Mouse (Mus musculus) large intestine, adult 2 months (tissue): ENCODE measurements around the gene Ccdc194. TPM values are rescaled to one million over a fixed set of nuclear protein-coding genes. Genes with fewer than 3 reads are reported as not detected.
"Not testable (repeated sequence)": the region's sequence is repeated elsewhere in the genome, so short reads cannot be mapped to it uniquely, and the experiment has no call there.

ENCODE experiments used
- DNase-seq: peaks from one replicate; pipeline ENCODE4 v3.0.0-alpha.2; 2012; ENCODE audit warnings: low read depth, low spot score
- WGBS: fragments of 180-500 bp; shearing (Covaris S2); methylation state at CpG from one replicate; pipeline ENCODE4 v1.1.7; 2018; 5-methylcytosine and 5-hydroxymethylcytosine counted together
- polyA plus RNA-seq: library from polyadenylated mRNA; depleted of rRNA; stranded (reverse); fragments of >200 nt; gene quantifications from 2 replicates; pipeline ENCODE4 v1.2.3, GENCODE M21; 2012

The Ccdc194 gene
- polyA plus RNA-seq, 1 experiment, result 0.05 TPM

DNA sequence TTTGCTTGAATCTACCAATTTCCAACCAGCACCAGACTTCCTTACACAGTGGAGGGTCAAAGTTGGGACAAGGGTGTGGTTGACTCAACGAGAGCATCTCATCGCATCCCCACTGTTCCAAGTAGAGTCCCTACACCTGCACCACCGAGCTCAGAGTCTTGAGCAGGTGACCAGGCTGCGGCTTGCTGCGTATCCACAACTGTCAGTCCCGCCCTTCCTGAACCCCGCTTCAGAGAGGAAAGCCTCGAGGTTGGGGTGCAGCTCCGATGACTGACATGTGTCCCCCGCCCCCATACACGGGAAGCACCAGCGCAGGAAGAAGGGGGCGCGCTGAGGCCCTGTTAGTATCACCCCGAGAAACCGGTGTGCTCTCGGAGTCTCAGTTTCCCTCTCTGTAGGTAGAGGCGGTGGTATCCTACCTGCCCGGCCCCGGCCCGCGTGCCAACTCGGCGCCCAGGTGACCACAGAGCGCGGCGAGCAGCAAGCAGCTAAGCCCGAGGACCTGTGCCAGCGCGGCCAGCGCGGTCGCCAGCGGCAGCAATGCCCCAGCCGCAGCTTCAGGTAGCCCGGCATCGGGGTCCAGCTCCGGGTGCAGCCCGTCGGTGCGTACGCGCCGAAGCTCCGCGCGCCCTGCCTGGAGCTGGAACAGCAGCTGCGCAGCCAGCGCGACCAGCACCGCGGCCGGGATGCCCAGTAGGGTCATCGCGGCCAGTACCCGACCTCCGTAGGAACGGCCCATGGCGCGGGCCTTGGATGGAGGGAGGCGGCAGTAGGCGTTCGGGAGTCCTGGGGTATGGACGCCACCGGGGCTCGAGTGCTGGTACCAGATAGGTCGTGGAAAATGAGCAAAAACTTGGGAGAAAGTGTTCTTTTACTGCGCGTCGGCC, 32.8 kb upstream of the Ccdc194 start, which contains the start of gene Tmem221:
Gene Tmem221 (minus strand): TSS at position 801 of the 887 bp plus-strand sequence.
- WGBS, result 4% methylated on average over 70 of the region's 70 CpGs
- DNase-seq, result no peak

DNA sequence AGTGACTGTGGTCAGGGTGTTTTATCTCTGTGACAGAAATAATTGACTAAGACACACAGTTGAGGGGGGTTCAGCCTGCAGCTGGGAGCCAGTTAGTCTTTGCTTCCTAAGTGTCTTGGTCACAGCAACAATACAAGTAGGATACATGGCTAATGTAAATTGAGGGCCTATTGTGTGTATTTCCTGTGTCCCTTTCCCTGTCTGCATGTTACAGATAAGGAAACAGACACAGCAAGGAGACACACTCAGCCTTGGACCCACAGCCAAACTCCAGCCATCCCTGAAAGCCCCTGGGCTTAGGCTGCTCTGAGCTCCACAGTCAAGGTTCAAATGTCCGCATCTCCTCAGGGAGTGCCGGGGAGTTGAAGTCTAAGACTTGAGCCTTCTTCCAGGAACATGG, 29.1 kb upstream of the Ccdc194 start:
- 87% methylated on average over 2 of the region's 2 CpGs for WGBS
- DNase-seq, result no peak

DNA sequence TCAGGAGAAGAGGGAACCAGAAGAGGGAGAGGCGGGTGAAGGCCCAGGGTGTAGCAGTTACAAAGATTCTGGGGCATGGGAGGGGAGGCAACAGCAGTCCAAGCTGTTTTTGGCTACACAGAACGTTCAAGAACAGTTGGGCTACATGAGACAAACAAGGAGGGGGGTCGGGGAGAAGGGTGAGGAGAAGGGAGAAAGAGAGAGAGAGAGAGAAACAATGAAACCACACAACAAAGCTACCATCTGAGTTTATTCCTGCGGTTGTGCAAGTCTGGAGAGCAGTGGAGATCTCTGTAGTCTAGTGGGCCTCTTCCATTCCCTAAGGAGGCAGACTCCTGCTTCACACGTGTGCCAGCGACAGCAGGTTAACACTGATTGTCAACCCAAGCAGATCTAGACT, 28.5 kb upstream of the Ccdc194 start:
- 68% methylated on average over 6 of the region's 6 CpGs for WGBS
- no peak for DNase-seq

DNA sequence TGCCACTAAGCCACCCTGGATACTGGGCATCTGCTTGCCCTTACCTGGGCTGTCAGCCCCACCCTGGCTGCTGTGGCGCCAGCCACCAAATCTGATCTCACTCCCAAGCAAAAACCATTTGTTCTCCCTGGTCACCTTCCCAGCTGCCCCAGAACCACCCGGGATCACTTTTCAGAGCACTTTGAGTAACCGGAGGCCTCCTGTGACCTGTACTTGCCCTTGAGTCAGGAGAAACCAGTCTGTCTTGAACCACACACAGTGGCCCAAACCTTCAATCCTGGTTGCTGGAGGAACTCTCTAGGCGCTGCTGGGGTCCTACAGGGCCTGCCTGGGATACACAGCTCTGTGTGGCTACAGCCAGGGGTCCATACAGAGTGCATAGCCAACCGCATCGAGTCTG, 27.3 kb upstream of the Ccdc194 start:
- 59% methylated on average over 6 of the region's 6 CpGs for WGBS
- no peak for DNase-seq

DNA sequence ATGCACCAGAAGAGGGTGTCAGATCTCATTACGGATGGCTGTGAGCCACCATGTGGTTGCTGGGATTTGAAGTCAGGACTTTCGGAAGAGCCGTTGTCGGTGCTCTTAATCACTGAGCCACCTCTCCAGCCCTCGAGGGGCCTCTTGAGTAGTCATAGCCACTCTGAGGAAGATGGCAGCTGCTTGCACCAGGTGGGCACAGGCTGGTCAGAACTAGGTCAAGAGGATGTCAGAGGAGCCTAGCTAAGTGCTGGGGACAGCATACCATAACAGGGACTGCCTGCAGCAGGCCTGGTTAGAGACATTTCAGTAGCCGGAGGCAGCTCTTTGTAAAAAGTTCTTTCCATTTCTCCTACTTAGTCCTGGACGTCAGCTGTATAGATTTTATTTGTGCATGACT, 25.2 kb upstream of the Ccdc194 start:
- 64% methylated on average over 7 of the region's 7 CpGs for WGBS
- no peak for DNase-seq

DNA sequence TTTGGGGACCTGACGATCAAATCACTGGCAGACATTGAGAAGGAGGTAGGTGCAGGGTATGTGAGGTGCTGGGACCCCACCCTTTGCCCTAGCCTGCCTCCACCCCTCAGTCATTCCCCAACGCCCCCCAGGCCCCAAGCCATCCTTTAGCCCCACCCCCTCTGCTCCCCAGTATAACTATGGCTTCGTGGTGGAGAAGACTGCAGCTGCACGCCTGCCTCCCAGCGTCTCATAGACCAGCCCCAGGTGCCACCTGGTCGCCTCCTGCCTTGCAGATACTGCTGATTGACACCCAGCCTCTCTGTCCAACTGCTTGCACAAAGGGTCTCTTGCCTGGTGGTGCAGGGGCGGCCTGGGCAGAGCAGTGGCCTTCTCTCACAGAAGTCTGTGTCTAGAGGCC, 22.1 kb upstream of the Ccdc194 start:
- 93% methylated on average over 7 of the region's 7 CpGs for WGBS
- DNase-seq, result no peak

DNA sequence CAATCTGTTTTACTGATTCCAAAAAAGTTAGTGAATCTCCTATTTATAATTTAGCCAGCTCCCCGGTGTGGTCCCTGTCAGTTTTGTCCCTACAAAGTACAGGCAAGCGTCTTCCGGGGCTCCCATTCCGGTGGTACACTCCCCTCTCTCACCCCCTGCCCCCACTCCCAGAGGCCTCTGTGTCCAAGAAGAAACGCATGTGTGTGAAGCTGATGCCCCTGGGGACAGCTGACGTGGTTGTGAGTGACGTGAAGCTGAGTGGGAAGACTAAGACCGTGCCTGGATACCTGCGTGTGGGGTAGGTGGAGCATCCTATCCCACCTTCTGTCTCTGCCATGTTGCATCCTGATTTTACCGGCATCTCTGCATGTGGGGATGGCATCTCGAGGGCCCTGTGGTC, 19.5 kb upstream of the Ccdc194 start:
- 92% methylated on average over 11 of the region's 11 CpGs for whole genome bisulfite sequencing
- DNase-seq, result no peak

DNA sequence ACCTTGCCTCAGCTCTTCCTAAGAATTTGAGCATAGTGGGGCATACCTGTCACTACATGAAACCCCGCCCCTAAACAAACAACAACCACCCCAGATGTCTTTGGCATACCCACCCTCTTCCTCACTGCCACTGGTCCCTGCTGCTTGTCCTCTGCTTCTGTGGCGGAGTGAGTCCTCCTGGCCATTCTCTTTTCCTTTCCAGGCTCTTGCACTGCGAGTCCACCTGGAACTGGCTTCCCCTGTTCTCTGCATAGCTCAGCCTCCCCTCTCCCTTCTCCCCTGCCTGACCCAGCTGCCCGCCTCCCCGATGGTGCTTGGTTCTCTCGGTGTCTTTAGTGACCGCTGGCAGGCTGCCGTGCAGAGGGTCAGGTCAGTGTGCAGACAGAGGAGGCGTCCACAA, 18.2 kb upstream of the Ccdc194 start:
- WGBS, result 80% methylated on average over 9 of the region's 9 CpGs
- DNase-seq, result no peak

DNA sequence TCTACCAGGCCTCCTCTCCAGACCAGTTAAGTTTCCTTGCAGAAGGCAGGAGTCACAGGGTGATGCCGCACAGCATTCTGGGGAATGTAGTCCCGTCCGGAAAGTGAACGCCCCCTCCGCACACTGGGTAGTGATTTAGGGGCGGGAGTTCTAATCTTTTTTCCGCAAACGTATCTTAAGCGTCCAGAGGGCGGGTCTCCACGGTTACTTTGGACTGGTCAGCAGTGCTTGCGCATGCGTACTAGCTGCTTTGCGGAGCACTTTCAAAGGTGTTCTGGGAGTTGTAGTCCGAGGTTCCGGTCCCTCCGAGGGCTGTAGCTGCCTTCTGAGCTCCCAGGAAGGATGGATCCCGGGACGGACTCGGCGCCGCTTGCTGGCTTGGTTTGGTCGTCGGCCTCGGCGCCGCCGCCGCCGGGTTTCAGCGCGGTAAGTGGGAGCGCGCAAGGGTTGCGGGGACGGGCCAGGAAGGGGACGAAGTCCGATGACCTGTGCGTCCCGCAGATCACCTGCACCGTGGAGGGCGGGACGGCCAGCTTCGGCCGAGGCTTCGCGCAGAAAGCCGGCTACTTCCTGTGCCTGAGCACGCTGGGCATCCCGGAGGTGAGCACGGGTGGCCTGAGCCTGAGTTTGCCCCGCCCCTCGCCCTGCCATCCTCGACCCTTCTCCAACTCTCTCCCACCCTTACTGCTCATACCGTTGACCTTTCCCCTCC, 17.3 kb upstream of the Ccdc194 start, which contains the start of gene Mvb12a:
Gene Mvb12a (plus strand): TSS at position 291 of the 712 bp plus-strand sequence.
- under 1% methylated on average over 55 of the region's 55 CpGs for WGBS
- DNase-seq, result peak; percentile 91

DNA sequence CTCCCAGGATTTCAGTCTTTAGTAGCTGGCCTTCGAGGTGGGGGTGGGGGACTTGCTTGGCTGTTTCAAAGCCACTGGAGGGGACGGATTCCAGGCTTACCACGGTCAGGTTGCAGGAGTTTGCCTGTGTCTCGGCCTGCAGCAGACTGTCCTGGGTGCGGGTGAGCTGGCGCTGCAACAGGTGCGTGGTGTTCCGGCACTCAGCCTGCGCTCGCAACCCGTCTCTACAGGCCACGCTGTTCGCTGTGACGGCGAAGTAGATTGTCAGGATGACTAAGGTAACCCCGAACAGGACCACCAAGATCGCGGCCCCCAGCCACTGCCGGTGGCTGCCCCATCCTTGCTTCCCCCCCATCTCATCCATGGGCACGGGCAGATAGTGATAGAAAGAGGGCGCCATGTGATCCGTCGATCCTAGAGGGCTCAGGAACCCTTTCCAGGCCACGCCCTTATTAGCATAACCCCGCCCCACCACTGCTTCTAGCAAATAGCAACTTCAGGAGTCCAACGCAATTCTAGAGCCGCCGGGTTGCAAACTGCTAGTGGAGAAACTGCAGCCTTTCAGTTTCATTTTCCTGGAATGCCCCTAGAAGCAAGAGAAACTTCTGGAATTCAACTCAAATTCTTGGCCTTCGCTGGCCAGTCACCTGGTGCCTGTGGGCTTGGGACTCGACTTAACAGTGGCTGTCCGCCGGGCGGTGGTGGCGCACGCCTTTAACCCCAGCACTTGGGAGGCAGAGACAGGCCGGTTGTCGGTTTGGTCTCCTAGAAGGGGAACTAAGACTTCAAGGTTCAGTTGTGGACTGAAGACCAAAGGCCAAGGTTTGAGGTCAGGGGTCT, 11.7 kb upstream of the Ccdc194 start, which contains the start of gene Bst2:
Gene Bst2 (minus strand): TSS at position 429 of the 840 bp plus-strand sequence.
- 3% methylated on average over 37 of the region's 37 CpGs for WGBS

DNA sequence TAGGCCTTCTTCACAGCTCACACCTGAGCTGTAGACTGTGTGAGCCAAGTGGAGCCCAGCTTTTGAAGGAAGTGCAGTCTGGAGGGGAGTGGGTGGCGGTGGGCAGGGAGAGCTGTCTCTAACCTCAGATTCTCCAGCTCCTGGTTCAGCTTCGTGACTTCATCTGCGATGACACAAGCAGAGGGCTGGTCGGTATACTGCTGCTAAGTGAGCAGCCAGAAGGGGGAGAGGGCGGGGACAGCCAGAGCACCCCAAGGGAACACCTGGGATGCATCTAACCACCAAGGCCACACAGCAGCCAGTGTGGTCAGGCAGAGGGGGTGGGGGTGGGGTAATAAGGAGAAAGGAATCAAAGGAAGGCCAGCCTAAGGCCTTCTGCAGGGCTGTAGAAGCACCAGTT, 10.2 kb upstream of the Ccdc194 start:
- WGBS, result 73% methylated on average over 5 of the region's 5 CpGs
- no peak for DNase-seq

More for the DNA sequence above, 11.7 kb upstream of the Ccdc194 start, which contains the start of gene Bst2:
- DNase-seq, result peak; percentile 95

DNA sequence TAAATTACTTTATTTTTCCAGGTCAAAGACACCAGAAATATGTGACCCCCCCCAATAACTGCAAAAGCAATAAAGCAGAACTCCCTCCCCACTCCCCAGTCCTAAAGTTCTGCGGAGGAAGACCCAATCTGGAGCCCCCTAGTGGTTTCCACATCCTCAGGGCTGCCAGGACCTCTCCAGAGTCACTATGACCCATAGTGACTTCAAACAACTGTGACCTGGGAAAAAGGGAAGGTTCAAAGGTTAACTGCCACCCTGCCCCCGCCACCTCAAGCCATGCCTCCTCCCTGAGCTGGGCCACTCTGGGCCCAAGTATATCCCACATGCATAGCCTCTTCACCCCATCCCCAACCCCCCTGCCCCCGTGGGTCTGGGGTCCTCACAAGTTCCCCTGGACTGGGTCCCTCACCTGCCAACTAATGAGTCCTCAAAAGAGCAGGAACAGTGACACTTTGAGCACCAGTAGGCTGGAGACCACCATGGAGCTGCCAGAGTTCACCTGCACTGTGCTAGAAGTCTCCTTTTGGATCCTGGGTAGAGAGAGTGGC, 8.8 kb upstream of the Ccdc194 start:
- 63% methylated on average over 3 of the region's 3 CpGs for WGBS
- DNase-seq, result no peak

DNA sequence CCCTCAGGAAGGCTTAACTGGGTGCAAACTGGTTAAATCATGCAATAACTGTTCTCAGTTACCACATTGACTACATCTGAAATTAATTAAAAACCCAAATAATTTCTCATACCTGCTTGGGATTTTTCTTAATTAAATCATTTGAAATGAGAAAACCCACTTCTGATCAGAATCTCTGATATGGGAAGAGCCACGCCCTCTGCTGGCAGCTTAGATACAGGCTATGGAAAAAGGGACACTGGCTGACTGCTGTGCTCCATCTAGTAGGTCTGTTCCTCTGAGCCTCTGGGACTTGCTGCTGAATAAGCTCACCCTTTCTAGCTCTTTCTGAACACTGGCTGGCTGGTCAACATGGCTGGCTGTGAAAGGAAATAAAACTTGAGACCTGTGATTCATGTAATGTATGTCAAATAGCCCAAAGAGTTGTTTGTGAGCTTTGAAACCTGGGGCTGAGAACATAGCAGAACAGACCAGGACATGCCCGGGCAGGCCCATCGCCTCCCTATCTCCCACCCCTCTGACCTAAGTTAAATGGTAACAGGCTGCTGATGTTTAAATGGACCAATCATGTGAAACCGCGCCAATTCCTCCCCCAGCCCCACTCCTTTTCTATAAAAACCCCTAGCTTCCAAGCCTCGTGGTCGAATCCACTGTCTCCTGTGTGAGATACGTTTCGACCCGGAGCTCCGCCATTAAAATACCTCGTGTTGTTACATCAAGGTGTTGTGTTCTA, 5.4 kb upstream of the Ccdc194 start:
- WGBS, result 71% methylated on average over 8 of the region's 12 CpGs
- not testable (repeated sequence) for DNase-seq

DNA sequence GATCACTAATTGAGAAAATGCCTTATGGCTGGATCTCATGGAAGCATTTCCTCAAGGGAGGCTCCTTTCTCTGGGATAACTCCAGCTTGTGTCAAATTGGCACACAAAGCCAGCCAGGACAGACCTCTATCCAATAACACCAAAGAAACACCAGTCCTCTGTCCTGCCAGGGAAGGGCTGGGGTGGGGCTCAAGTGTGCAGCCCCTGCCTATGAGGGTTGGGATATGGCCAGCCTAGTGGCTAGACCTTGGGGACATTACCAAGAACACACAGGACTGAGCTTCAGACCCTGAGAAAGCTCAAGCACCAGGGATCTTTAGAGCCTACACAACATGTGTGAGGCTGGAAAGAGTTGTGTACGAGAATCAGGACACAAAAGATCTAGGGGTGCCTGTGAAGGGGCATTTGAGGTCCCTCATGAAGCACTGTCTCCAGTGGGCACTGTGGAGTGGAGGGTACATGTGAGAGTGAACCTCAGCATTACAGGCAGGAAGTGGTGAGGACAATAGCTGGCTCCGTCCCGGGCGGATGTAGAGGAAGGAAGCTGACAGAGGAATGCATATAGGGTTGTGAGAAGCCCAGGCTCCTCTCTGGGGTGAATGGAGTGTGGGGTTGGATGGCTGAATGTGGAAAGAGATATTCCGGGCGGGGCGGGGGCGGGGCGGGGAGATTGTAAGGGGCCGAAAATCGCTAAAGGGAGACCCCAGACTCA, 3.0 kb upstream of the Ccdc194 start:
- DNase-seq, result no peak
- 65% methylated on average over 11 of the region's 11 CpGs for WGBS

DNA sequence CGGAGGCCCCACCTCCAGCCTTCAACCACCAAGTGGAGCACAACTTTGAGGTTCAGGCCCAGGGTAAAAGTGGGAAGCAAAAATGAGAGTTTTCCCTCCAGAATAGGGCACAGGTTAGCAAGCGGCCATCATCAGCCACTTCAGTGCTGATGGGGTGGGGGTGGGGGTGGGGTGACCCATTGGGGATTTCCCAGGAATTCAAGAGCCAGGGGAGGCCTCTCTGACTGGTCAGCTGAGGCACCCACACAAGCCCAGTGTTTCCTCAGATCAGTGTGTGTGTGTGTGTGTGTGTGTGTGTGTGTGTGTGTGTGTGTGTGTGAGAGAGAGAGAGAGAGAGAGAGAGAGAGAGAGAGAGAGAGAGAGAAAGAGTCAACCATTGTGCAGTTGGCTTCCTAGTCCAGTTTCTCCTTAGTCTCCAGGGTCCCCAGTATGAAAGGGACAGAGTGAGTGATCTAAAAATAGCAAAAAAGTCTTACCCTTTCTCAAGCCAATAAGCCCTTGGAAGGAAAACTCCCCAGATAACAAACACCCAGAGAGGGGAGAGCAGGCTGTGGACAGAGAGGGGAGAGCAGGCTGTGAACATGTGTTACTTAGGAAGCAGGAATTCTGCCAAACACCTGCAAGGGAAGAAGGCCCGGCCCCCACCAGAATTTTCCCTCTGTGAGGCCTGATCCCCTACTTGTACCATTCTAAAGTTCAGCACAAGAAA, 1.8 kb upstream of the Ccdc194 start:
- DNase-seq, result no peak
- WGBS, result 58% methylated on average over 3 of the region's 3 CpGs

DNA sequence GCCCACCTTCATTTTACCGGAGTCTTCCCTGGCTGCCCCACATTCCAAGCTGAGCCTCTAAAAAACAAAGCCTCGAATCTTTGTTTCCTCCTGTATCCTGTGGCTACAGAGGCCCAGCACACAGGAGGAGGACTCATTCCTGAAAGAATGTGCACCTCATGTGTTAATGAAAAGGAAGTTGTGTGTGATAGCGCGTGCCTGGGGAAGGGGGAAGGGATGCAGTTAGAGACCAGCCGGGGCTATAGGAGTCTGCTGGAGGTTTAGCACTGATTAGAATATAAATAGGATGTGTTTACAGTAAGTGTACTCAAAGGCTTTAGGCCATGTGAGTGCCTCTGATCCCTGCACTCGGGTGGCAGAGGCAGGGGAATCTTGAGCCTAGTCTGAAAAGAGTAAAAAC, 761 bp upstream of the Ccdc194 start:
- 39% methylated on average over 6 of the region's 6 CpGs for WGBS
- DNase-seq, result no peak

DNA sequence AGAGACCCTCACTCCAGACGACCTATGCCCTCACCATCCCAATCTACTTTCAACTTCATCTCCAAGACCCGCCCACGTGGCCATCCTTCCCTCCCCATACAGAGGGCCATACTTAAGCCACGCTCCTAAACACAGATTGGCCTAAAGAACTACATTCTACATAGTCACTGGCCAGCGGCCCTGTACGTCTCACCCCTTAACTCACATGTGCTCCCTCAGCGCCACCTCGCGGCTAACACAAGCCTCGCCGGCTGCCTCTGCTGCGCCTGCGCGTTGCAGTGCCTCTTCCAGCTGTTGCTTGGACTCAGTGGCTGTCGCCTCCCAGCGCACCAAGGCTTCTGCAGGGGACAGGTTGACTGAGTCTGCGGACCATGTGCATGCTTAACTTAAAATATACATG, 3.9 kb downstream of the Ccdc194 start:
- 2% methylated on average over 17 of the region's 17 CpGs for WGBS
- peak; percentile 78 for DNase-seq
